Mouse (Mus musculus) midbrain, embryonic 12.5 days (tissue): ENCODE data around the gene Hdac1. TPM values are rescaled to one million over a fixed set of nuclear protein-coding genes. Genes with fewer than 3 reads are reported as not detected.

Experiments
- ATAC-seq: fragments of 200-750 bp; cut with Nextera tagmentation; 2 replicates; pipeline ENCODE4 v1.8.0; 2017; ENCODE audit warnings: low read depth, moderate TSS enrichment, moderate library complexity; ENCODE audit not compliant: low FRiP score
- H3K27ac ChIP-seq: fragments of 300-500 bp; sonication (generic); replicated peaks from 2 replicates; pipeline ENCODE4 v1.5.1; 2016; ENCODE audit warnings: mild to moderate bottlenecking
- H3K27me3 ChIP-seq: fragments of 300-500 bp; sonication (generic); 2 replicates; pipeline ENCODE4 v1.6.1; 2016; ENCODE audit warnings: mild to moderate bottlenecking
- H3K36me3 ChIP-seq: fragments of 300-500 bp; sonication (generic); 2 replicates; pipeline ENCODE4 v1.6.1; 2016
- H3K4me1 ChIP-seq: fragments of 300-500 bp; sonication (generic); 2 replicates; pipeline ENCODE4 v1.6.1; 2016
- H3K4me2 ChIP-seq: fragments of 300-500 bp; sonication (generic); replicated peaks from 2 replicates; pipeline ENCODE4 v1.6.1; 2016; ENCODE audit warnings: mild to moderate bottlenecking, moderate library complexity
- H3K4me3 ChIP-seq: fragments of 300-500 bp; sonication (generic); 2 replicates; pipeline ENCODE4 v1.5.1; 2016; ENCODE audit warnings: mild to moderate bottlenecking
- H3K9ac ChIP-seq: fragments of 300-500 bp; sonication (generic); replicated peaks from 2 replicates; pipeline ENCODE4 v1.6.1; 2016; ENCODE audit warnings: mild to moderate bottlenecking, moderate library complexity
- H3K9me3 ChIP-seq: fragments of 300-500 bp; sonication (generic); 2 replicates; pipeline ENCODE4 v1.6.1; 2016; ENCODE audit warnings: mild to moderate bottlenecking
- WGBS: fragments of 180-500 bp; shearing (Covaris S2); methylation state at CpG from one replicate; pipeline ENCODE4 v1.1.7; 2016; 5-methylcytosine and 5-hydroxymethylcytosine counted together
- polyA plus RNA-seq: library from polyadenylated mRNA; unstranded; fragments of >200 nt; fragmentation: Nextera tagmentation; extraction: Ambion mirVana; gene quantifications from 2 replicates; pipeline ENCODE4 v1.2.1, GENCODE M21; 2016

Gene Hdac1
- 188 and 190 TPM in 2 replicates for polyA plus RNA-seq

- peak within 1 kb of the TSS; percentile 78 for H3K4me3 ChIP-seq
- H3K9ac ChIP-seq, result peak within 1 kb of the TSS; percentile 90
- peak; percentile 99 for ATAC-seq
- peak within 1 kb of the TSS; percentile 70 for H3K4me2 ChIP-seq
- peak within 1 kb of the TSS; percentile 82 for H3K27ac ChIP-seq
- H3K9me3 ChIP-seq, result no peaks in the 10 kb centered on the region
- peaks cover 14% of the 10 kb centered on the region for H3K36me3 ChIP-seq
- peaks cover 19% of the 10 kb centered on the region for H3K4me1 ChIP-seq
- WGBS, result under 1% methylated on average over 46 of the region's 46 CpGs
- H3K27me3 ChIP-seq, result no peaks in the 10 kb centered on the region
Observed at GRCm38 (mm10) chr4:129542592-129543141, at the start of gene Hdac1. Gene Hdac1 (minus strand): TSS chr4:129542713.

GRCm38 (mm10) chr4:129588865-129589264 lies 46.4 kb upstream of the Hdac1 start:
- Histone ChIP-seq H3K27me3 (no peaks in the 10 kb centered on the region), H3K4me1 (peaks cover 11% of the 10 kb centered on the region), H3K4me2 (no peak overlapping the region), H3K9me3 (no peaks in the 10 kb centered on the region), H3K27ac (no peak overlapping the region), H3K36me3 (peaks cover 40% of the 10 kb centered on the region), H3K4me3 (no peak overlapping the region), H3K9ac (no peak overlapping the region)
- ATAC-seq, result no peak
- 87% methylated on average over 4 of the region's 4 CpGs for WGBS

GRCm38 (mm10) chr4:129586943-129587342 lies 44.4 kb upstream of the Hdac1 start:
- H3K9ac ChIP-seq, result no peak overlapping the region
- H3K4me3 ChIP-seq, result no peak overlapping the region
- 28% methylated on average over 1 of the region's 1 CpGs for WGBS
- peaks cover 11% of the 10 kb centered on the region for H3K4me1 ChIP-seq
- no peak for ATAC-seq
- H3K36me3 ChIP-seq, result peaks cover 20% of the 10 kb centered on the region
- H3K4me2 ChIP-seq, result no peak overlapping the region
- H3K27ac ChIP-seq, result no peak overlapping the region
- no peaks in the 10 kb centered on the region for H3K9me3 ChIP-seq
- H3K27me3 ChIP-seq, result no peaks in the 10 kb centered on the region

GRCm38 (mm10) chr4:129585773-129586172 lies 43.3 kb upstream of the Hdac1 start:
- Histone ChIP-seq H3K36me3 (peaks cover 9% of the 10 kb centered on the region), H3K9me3 (no peaks in the 10 kb centered on the region), H3K9ac (no peak overlapping the region), H3K4me1 (peaks cover 11% of the 10 kb centered on the region), H3K4me3 (no peak overlapping the region), H3K4me2 (peak overlapping the region; percentile 60), H3K27ac (no peak overlapping the region), H3K27me3 (no peaks in the 10 kb centered on the region)
- 84% methylated on average over 9 of the region's 9 CpGs for WGBS
- no peak for ATAC-seq

GRCm38 (mm10) chr4:129584884-129585608 lies 42.5 kb upstream of the Hdac1 start:
- Histone ChIP-seq H3K9me3 (no peaks in the 10 kb centered on the region), H3K27ac (no peak overlapping the region), H3K4me3 (peak overlapping the region; percentile 43), H3K4me1 (peaks cover 11% of the 10 kb centered on the region), H3K4me2 (peak overlapping the region; percentile 60), H3K9ac (peak overlapping the region; percentile 49), H3K36me3 (0 out of 2 replicates have a peak, but pooled peaks cover 2% of the 10 kb centered on the region), H3K27me3 (no peaks in the 10 kb centered on the region)
- 3% methylated on average over 36 of the region's 36 CpGs for WGBS
- peak; percentile 58; the same call in 1 of the 2 replicates for ATAC-seq

GRCm38 (mm10) chr4:129584370-129584769 lies 41.9 kb upstream of the Hdac1 start:
- no peaks in the 10 kb centered on the region for H3K9me3 ChIP-seq
- ATAC-seq, result no peak
- 0 out of 2 replicates have a peak overlapping the region, but pooled peaks have one; percentile 49 for H3K9ac ChIP-seq
- no peaks in the 10 kb centered on the region for H3K27me3 ChIP-seq
- WGBS, result 83% methylated on average over 1 of the region's 1 CpGs
- H3K27ac ChIP-seq, result no peak overlapping the region
- H3K4me2 ChIP-seq, result peak overlapping the region; percentile 60
- H3K4me1 ChIP-seq, result peaks cover 11% of the 10 kb centered on the region
- H3K4me3 ChIP-seq, result no peak overlapping the region; the same call in 1 of the 2 replicates
- no peaks in the 10 kb centered on the region for H3K36me3 ChIP-seq

- Histone ChIP-seq H3K27ac (no peak overlapping the region), H3K36me3 (no peaks in the 10 kb centered on the region), H3K9ac (no peak overlapping the region), H3K4me3 (no peak overlapping the region), H3K27me3 (no peaks in the 10 kb centered on the region), H3K4me1 (peaks cover 12% of the 10 kb centered on the region), H3K9me3 (no peaks in the 10 kb centered on the region), H3K4me2 (no peak overlapping the region)
- no peak for ATAC-seq
- 64% methylated on average over 1 of the region's 1 CpGs for WGBS
Observed at GRCm38 (mm10) chr4:129582251-129582650, 39.7 kb upstream of the Hdac1 start.

- 81% methylated on average over 7 of the region's 7 CpGs for WGBS
- Histone ChIP-seq H3K4me1 (peaks cover 18% of the 10 kb centered on the region), H3K27ac (no peak overlapping the region), H3K9me3 (no peaks in the 10 kb centered on the region), H3K4me2 (no peak overlapping the region), H3K27me3 (no peaks in the 10 kb centered on the region), H3K4me3 (no peak overlapping the region), H3K36me3 (no peaks in the 10 kb centered on the region), H3K9ac (no peak overlapping the region)
- no peak for ATAC-seq
Observed at GRCm38 (mm10) chr4:129580347-129580746, 37.8 kb upstream of the Hdac1 start.

GRCm38 (mm10) chr4:129578466-129578865 lies 36.0 kb upstream of the Hdac1 start, which contains the start of gene Fam167b:
Gene Fam167b (minus strand): TSS chr4:129578549.
- no peaks in the 10 kb centered on the region for H3K27me3 ChIP-seq
- no peaks in the 10 kb centered on the region for H3K36me3 ChIP-seq
- H3K9ac ChIP-seq, result no peak within 1 kb of the TSS
- H3K27ac ChIP-seq, result no peak within 1 kb of the TSS
- H3K4me2 ChIP-seq, result peak within 1 kb of the TSS; percentile 30; the same call in 1 of the 2 replicates
- H3K4me3 ChIP-seq, result no peak within 1 kb of the TSS
- H3K9me3 ChIP-seq, result no peaks in the 10 kb centered on the region
- H3K4me1 ChIP-seq, result peaks cover 7% of the 10 kb centered on the region; the same call in 1 of the 2 replicates
- WGBS, result 94% methylated on average over 5 of the region's 5 CpGs
- no peak for ATAC-seq

- no peaks in the 10 kb centered on the region for H3K9me3 ChIP-seq
- no peak overlapping the region for H3K9ac ChIP-seq
- no peaks in the 10 kb centered on the region for H3K36me3 ChIP-seq
- no peak overlapping the region for H3K27ac ChIP-seq
- 82% methylated on average over 7 of the region's 7 CpGs for WGBS
- H3K27me3 ChIP-seq, result no peaks in the 10 kb centered on the region
- no peak for ATAC-seq
- H3K4me1 ChIP-seq, result peaks cover 7% of the 10 kb centered on the region; the same call in 1 of the 2 replicates
- H3K4me2 ChIP-seq, result no peak overlapping the region
- no peak overlapping the region for H3K4me3 ChIP-seq
Observed at GRCm38 (mm10) chr4:129577688-129578087, 35.2 kb upstream of the Hdac1 start.

- ATAC-seq, result no peak
- Histone ChIP-seq H3K4me2 (peak overlapping the region; percentile 30), H3K36me3 (no peaks in the 10 kb centered on the region), H3K27ac (no peak overlapping the region), H3K4me1 (peaks cover 7% of the 10 kb centered on the region; the same call in 1 of the 2 replicates), H3K4me3 (no peak overlapping the region), H3K9ac (no peak overlapping the region; the same call in 1 of the 2 replicates), H3K27me3 (no peaks in the 10 kb centered on the region), H3K9me3 (no peaks in the 10 kb centered on the region)
- 24% methylated on average over 21 of the region's 21 CpGs for WGBS
Observed at GRCm38 (mm10) chr4:129576863-129577491, 34.5 kb upstream of the Hdac1 start.
